Mouse (Mus musculus): ENCODE data around the gene Cox7a2. TPM values are rescaled to one million over a fixed set of nuclear protein-coding genes. Genes with fewer than 3 reads are reported as not detected.
A peak's percentile ranks its signal among the peaks of the same experiment; 100 is the strongest.

Gene Cox7a2
- polyA plus RNA-seq, 1 experiment from 2014 or later = 999 TPM

DNA sequence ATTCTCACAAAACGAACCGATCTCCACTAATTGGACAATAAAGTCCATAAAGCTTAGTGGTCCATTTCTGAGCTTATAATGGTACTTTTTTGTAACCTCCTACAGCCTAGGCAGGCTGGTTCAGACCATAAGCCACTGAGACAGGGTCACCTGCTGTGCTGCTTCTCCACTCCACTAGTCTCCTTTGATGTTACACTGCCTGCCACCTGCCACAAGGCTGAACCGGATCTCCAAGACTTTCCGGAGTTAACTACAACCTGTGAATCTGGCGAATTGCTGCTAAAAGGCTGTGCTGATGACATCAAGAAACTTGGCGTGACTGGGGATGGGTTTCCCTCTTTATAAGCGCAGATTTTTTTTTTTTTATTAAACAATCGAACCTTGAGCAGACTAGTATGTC lies 7.8 kb downstream of the Cox7a2 start:
- DNase-seq (ENCODE audit: low spot score) = no peak
- Histone ChIP-seq H3K4me3 (replicated peaks; ENCODE audit: low read length) (no peak overlapping the region), H3K9ac (no peak overlapping the region), H3K36me3 (replicated peaks; ENCODE audit: control insufficient read depth, insufficient read depth) (peaks cover 43% of the 10 kb centered on the region), H3K27ac (no peak overlapping the region), H3K4me2 (replicated peaks) (no peak overlapping the region), H3K9me3 (ENCODE audit: control insufficient read depth, low read length) (no peaks in the 10 kb centered on the region), H3K27me3 (ENCODE audit: control insufficient read depth, insufficient read depth, low read length) (no peaks in the 10 kb centered on the region), H3K4me1 (replicated peaks; ENCODE audit: control insufficient read depth, insufficient read depth, low read length) (no peaks in the 10 kb centered on the region)
- 85% methylated on average over 8 of the region's 8 CpGs for WGBS
- ATAC-seq (ENCODE audit: low FRiP score) = no peak

DNA sequence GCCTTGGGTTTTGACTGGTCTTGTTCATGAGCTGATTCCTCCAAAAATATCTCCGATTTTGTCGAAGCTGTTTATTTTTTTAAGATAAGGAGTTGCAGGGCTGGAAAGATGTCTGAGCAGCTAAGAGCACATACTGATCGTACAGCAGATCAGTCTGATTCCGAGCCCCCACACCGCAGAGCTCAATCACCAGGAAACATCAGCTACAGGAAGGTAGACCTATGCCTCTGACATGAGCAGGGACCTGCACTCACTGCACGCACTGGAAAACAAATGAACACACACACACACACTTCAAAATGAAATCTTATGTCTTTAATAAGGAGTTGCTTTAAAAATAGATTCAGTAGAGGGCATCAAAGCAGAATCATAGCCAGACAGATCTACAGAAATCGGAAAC lies 9.0 kb downstream of the Cox7a2 start:
- no peaks in the 10 kb centered on the region for H3K27me3 ChIP-seq (ENCODE audit: control insufficient read depth, insufficient read depth, low read length)
- H3K9ac ChIP-seq = no peak overlapping the region
- ATAC-seq (ENCODE audit: low FRiP score) (no peak), DNase-seq (ENCODE audit: low spot score) (no peak)
- H3K4me3 ChIP-seq (replicated peaks; ENCODE audit: low read length) = no peak overlapping the region
- 93% methylated on average over 7 of the region's 7 CpGs for WGBS
- H3K36me3 ChIP-seq (replicated peaks; ENCODE audit: control insufficient read depth, insufficient read depth) = peaks cover 31% of the 10 kb centered on the region
- H3K4me2 ChIP-seq (replicated peaks) = no peak overlapping the region
- H3K4me1 ChIP-seq (replicated peaks; ENCODE audit: control insufficient read depth, insufficient read depth, low read length) = no peaks in the 10 kb centered on the region
- no peaks in the 10 kb centered on the region for H3K9me3 ChIP-seq (ENCODE audit: control insufficient read depth, low read length)
- no peak overlapping the region for H3K27ac ChIP-seq

GRCm38 (mm10) chr9:79745036-79745435 lies 14.6 kb downstream of the Cox7a2 start:
- no peaks in the 10 kb centered on the region for H3K4me1 ChIP-seq (replicated peaks; ENCODE audit: control insufficient read depth, insufficient read depth, low read length)
- no peak overlapping the region for H3K27ac ChIP-seq
- H3K9ac ChIP-seq = no peak overlapping the region
- no peak for ATAC-seq (ENCODE audit: low FRiP score)
- no peak overlapping the region for H3K4me3 ChIP-seq (replicated peaks; ENCODE audit: low read length)
- H3K27me3 ChIP-seq (ENCODE audit: control insufficient read depth, insufficient read depth, low read length) = no peaks in the 10 kb centered on the region
- no peaks in the 10 kb centered on the region for H3K9me3 ChIP-seq (ENCODE audit: control insufficient read depth, low read length)
- no peak overlapping the region for H3K4me2 ChIP-seq (replicated peaks)
- DNase-seq (ENCODE audit: low spot score) = no peak
- H3K36me3 ChIP-seq (replicated peaks; ENCODE audit: control insufficient read depth, insufficient read depth) = no peaks in the 10 kb centered on the region
- WGBS = 42% methylated on average over 4 of the region's 4 CpGs

DNA sequence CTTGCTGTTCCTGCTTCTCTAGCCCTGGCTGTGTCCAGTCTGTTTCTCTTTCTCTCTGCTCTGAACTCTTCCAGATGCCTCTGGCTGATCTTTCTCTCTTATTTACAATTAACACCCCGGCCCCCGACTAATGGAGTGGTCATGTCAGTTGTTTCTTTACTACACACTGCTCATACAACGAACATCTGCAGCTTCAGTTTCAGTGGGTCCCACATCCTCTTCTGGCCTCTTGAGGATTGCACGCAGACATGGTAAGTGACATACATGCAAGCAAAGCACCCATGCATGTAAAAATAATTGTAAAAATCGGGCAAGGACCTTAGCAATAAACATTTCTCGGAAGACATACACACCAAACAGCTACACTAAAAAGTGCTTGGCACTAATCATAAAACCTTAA lies 24.1 kb downstream of the Cox7a2 start:
- Histone ChIP-seq H3K4me1 (replicated peaks; ENCODE audit: control insufficient read depth, insufficient read depth, low read length) (no peaks in the 10 kb centered on the region), H3K9me3 (ENCODE audit: control insufficient read depth, low read length) (no peaks in the 10 kb centered on the region), H3K4me2 (replicated peaks) (no peak overlapping the region), H3K36me3 (replicated peaks; ENCODE audit: control insufficient read depth, insufficient read depth) (no peaks in the 10 kb centered on the region), H3K27ac (no peak overlapping the region), H3K9ac (no peak overlapping the region), H3K27me3 (ENCODE audit: control insufficient read depth, insufficient read depth, low read length) (no peaks in the 10 kb centered on the region), H3K4me3 (replicated peaks; ENCODE audit: low read length) (no peak overlapping the region)
- WGBS = 85% methylated on average over 6 of the region's 6 CpGs
- no peak for ATAC-seq (ENCODE audit: low FRiP score)
- DNase-seq (ENCODE audit: low spot score) = no peak

DNA sequence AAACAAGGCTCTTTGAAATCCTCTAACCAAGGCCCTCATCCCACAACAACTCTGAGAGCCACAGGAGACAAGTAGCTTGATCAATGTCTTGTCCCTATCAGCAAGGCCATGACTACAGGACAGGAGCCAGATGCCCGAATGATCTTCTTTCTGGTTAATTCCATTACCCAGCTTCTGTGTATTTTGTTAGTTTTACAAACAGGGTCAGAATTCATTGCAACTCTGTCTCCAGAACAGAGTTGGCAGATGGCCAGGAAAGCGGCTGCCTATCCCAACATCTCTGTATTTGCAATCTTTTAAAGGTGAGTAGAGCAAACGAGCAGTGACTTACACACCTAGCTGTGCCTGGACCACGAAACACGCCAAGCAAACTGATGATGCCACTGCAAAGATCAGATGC lies 29.4 kb downstream of the Cox7a2 start:
- WGBS = 87% methylated on average over 5 of the region's 5 CpGs
- Histone ChIP-seq H3K27ac (no peak overlapping the region), H3K4me1 (replicated peaks; ENCODE audit: control insufficient read depth, insufficient read depth, low read length) (no peaks in the 10 kb centered on the region), H3K27me3 (ENCODE audit: control insufficient read depth, insufficient read depth, low read length) (no peaks in the 10 kb centered on the region), H3K9me3 (ENCODE audit: control insufficient read depth, low read length) (no peaks in the 10 kb centered on the region), H3K4me3 (replicated peaks; ENCODE audit: low read length) (no peak overlapping the region), H3K9ac (no peak overlapping the region), H3K36me3 (replicated peaks; ENCODE audit: control insufficient read depth, insufficient read depth) (no peaks in the 10 kb centered on the region), H3K4me2 (replicated peaks) (no peak overlapping the region)
- DNase-seq (ENCODE audit: low spot score) (no peak), ATAC-seq (ENCODE audit: low FRiP score) (no peak)

- no peak overlapping the region for H3K4me3 ChIP-seq (replicated peaks; ENCODE audit: low read length)
- no peak overlapping the region for H3K4me2 ChIP-seq (replicated peaks)
- ATAC-seq (ENCODE audit: low FRiP score) = no peak
- no peak overlapping the region for H3K9ac ChIP-seq
- no peak overlapping the region for H3K27ac ChIP-seq
- H3K36me3 ChIP-seq (replicated peaks; ENCODE audit: control insufficient read depth, insufficient read depth) = no peaks in the 10 kb centered on the region
- H3K27me3 ChIP-seq (ENCODE audit: control insufficient read depth, insufficient read depth, low read length) = peaks cover 30% of the 10 kb centered on the region
- 35% methylated on average over 5 of the region's 5 CpGs for WGBS
- peaks cover 14% of the 10 kb centered on the region; the same call in 1 of the 2 replicates for H3K4me1 ChIP-seq (replicated peaks; ENCODE audit: control insufficient read depth, insufficient read depth, low read length)
- DNase-seq (ENCODE audit: low spot score) = peak; percentile 83
- no peaks in the 10 kb centered on the region for H3K9me3 ChIP-seq (ENCODE audit: control insufficient read depth, low read length)
These were observed 36.6 kb downstream of the Cox7a2 start for GRCm38 (mm10) chr9:79723090-79723489.

DNA sequence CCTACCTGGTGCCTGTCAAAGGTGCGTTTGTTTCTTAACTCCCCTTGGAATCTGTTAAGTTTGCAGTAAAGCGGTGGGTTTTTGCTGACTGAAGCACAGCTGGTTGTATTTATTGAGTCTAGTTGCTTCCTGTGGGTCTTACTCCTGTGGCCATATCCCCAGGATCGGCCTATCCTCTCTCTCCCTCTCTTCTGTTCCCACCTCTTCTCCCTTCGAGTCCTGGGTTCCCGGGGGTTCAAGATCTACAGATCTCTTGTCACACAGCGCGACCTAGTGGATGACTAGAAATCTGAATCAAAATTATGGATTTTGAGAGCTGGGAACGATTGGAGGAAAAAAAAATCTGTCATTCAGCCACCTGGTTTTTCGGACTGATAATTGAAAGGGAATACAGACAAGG lies 38.6 kb downstream of the Cox7a2 start:
- Histone ChIP-seq H3K9me3 (ENCODE audit: control insufficient read depth, low read length) (no peaks in the 10 kb centered on the region), H3K27me3 (ENCODE audit: control insufficient read depth, insufficient read depth, low read length) (peaks cover 40% of the 10 kb centered on the region), H3K4me2 (replicated peaks) (peak overlapping the region; percentile 27; the same call in 1 of the 2 replicates), H3K9ac (no peak overlapping the region), H3K4me3 (replicated peaks; ENCODE audit: low read length) (no peak overlapping the region), H3K4me1 (replicated peaks; ENCODE audit: control insufficient read depth, insufficient read depth, low read length) (peaks cover 19% of the 10 kb centered on the region; the same call in 1 of the 2 replicates), H3K27ac (no peak overlapping the region), H3K36me3 (replicated peaks; ENCODE audit: control insufficient read depth, insufficient read depth) (no peaks in the 10 kb centered on the region)
- DNase-seq (ENCODE audit: low spot score) (peak; percentile 82), ATAC-seq (ENCODE audit: low FRiP score) (no peak)
- WGBS = 11% methylated on average over 9 of the region's 9 CpGs

DNA sequence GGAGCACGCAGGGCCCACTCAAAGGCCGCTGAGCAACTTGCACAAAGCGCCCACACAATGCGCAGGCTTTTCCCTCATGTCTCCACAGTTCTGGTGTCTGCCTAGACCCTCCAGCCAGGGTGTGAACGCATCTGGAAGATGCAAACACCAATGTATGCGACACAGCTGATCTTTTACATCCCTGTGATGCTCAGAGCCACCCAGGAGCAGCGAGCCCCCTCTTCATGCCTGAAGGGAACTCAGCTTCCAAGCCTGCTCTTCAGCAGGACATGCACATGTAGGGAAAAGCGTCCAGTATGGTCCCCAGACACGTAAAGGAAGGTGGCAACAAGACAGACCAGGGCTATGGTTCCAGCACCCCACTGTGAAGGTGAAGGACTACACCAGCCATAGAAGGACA lies 39.5 kb downstream of the Cox7a2 start:
- no peak overlapping the region for H3K4me2 ChIP-seq (replicated peaks)
- peaks cover 19% of the 10 kb centered on the region; the same call in 1 of the 2 replicates for H3K4me1 ChIP-seq (replicated peaks; ENCODE audit: control insufficient read depth, insufficient read depth, low read length)
- H3K27me3 ChIP-seq (ENCODE audit: control insufficient read depth, insufficient read depth, low read length) = peaks cover 40% of the 10 kb centered on the region
- ATAC-seq (ENCODE audit: low FRiP score) = no peak
- no peak overlapping the region for H3K27ac ChIP-seq
- no peaks in the 10 kb centered on the region for H3K9me3 ChIP-seq (ENCODE audit: control insufficient read depth, low read length)
- peak overlapping the region; percentile 53; the same call in 1 of the 2 replicates for H3K4me3 ChIP-seq (replicated peaks; ENCODE audit: low read length)
- 30% methylated on average over 9 of the region's 9 CpGs for WGBS
- no peak for DNase-seq (ENCODE audit: low spot score)
- H3K36me3 ChIP-seq (replicated peaks; ENCODE audit: control insufficient read depth, insufficient read depth) = no peaks in the 10 kb centered on the region
- no peak overlapping the region for H3K9ac ChIP-seq

- no peaks in the 10 kb centered on the region for H3K9me3 ChIP-seq (ENCODE audit: control insufficient read depth, low read length)
- H3K27ac ChIP-seq = no peak overlapping the region
- H3K4me3 ChIP-seq (replicated peaks; ENCODE audit: low read length) = peak overlapping the region; percentile 53
- H3K4me2 ChIP-seq (replicated peaks) = peak overlapping the region; percentile 94
- H3K36me3 ChIP-seq (replicated peaks; ENCODE audit: control insufficient read depth, insufficient read depth) = no peaks in the 10 kb centered on the region
- peaks cover 19% of the 10 kb centered on the region; the same call in 1 of the 2 replicates for H3K4me1 ChIP-seq (replicated peaks; ENCODE audit: control insufficient read depth, insufficient read depth, low read length)
- H3K27me3 ChIP-seq (ENCODE audit: control insufficient read depth, insufficient read depth, low read length) = peaks cover 40% of the 10 kb centered on the region
- ATAC-seq (ENCODE audit: low FRiP score) = no peak
- peak overlapping the region; percentile 55 for H3K9ac ChIP-seq
- under 1% methylated on average over 28 of the region's 28 CpGs for WGBS
- peak; percentile 41 for DNase-seq (ENCODE audit: low spot score)
These were observed 40.2 kb downstream of the Cox7a2 start for GRCm38 (mm10) chr9:79719451-79719850.

Data from hindbrain, embryonic 14.5 days (tissue).